Mouse (Mus musculus) brown adipose tissue, adult 24 weeks (tissue): ENCODE data around the gene Creg1. TPM values are rescaled to one million over a fixed set of nuclear protein-coding genes. Genes with fewer than 3 reads are reported as not detected.

Experiments
- H3K27ac ChIP-seq: fragments of 200-500 bp; replicated peaks from 2 replicates; pipeline ENCODE4 v1.5.1; 2012; ENCODE audit warnings: low read depth, mild to moderate bottlenecking, low read length
- H3K4me1 ChIP-seq: fragments of 200-500 bp; 2 replicates; pipeline ENCODE4 v1.6.1; 2012; ENCODE audit warnings: low read length, mixed read lengths; ENCODE audit not compliant: control insufficient read depth, insufficient read depth, insufficient read length
- H3K4me3 ChIP-seq: fragments of 200-500 bp; 2 replicates; pipeline ENCODE4 v1.5.1; 2012; ENCODE audit warnings: low read depth, mild to moderate bottlenecking, low read length, moderate library complexity; ENCODE audit not compliant: insufficient read depth
- polyA plus RNA-seq: library from polyadenylated mRNA; stranded (reverse); fragments of >200 nt; gene quantifications from 2 replicates; pipeline ENCODE4 v1.2.4, GENCODE M21; 2012; ENCODE audit not compliant: missing spikeins, insufficient read depth, insufficient read length

Gene Creg1
- polyA plus RNA-seq = 82.8 and 109 TPM in 2 replicates

DNA sequence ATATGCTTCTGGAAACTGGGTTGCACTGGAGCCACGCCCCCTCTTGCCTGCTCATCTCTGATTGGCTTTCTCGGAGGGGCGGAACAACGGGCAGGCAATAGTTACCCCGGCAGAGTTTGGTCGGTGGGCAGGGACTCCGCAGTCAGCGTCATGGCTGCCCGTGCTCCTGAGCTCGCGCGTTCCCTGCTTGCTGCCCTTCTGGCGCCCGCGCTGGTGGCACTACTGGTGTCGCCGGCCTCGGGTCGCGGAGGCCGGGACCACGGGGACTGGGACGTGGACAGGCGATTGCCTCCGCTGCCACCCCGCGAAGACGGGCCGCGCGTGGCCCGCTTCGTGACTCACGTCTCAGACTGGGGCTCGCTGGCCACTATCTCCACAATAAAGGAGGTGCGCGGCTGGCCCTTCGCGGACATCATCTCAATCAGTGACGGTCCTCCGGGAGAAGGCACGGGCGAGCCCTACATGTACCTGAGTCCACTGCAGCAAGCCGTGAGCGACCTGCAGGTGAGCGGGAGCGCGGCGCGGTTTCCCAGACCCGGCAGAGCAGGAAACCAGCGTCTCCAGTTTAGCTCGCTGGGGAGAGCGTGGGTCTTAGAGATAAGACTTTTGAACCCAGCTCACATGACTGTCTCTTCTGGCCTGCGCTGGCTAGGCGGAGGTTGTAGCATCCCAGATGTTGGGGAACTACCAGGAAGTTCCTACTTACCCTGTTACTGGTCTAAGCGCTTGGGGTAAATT, at the start of gene Creg1:
Creg1 (plus strand) TSS at position 112 of the 738 bp plus-strand sequence.
- Histone ChIP-seq H3K27ac (peak within 1 kb of the TSS; percentile 29; the same call in 1 of the 2 replicates), H3K4me1 (peaks cover 10% of the 10 kb centered on the region), H3K4me3 (peak within 1 kb of the TSS; percentile 95)

- Histone ChIP-seq H3K27ac (no peak overlapping the region), H3K4me1 (peaks cover 14% of the 10 kb centered on the region), H3K4me3 (no peak overlapping the region)
Measured at GRCm38 (mm10) chr1:165713798-165714197, 49.7 kb upstream of the Creg1 start.

- no peak overlapping the region for H3K4me3 ChIP-seq
- H3K4me1 ChIP-seq = peaks cover 12% of the 10 kb centered on the region; the same call in 1 of the 2 replicates
- no peak overlapping the region for H3K27ac ChIP-seq
Measured at GRCm38 (mm10) chr1:165716426-165716825, 47.1 kb upstream of the Creg1 start.

DNA sequence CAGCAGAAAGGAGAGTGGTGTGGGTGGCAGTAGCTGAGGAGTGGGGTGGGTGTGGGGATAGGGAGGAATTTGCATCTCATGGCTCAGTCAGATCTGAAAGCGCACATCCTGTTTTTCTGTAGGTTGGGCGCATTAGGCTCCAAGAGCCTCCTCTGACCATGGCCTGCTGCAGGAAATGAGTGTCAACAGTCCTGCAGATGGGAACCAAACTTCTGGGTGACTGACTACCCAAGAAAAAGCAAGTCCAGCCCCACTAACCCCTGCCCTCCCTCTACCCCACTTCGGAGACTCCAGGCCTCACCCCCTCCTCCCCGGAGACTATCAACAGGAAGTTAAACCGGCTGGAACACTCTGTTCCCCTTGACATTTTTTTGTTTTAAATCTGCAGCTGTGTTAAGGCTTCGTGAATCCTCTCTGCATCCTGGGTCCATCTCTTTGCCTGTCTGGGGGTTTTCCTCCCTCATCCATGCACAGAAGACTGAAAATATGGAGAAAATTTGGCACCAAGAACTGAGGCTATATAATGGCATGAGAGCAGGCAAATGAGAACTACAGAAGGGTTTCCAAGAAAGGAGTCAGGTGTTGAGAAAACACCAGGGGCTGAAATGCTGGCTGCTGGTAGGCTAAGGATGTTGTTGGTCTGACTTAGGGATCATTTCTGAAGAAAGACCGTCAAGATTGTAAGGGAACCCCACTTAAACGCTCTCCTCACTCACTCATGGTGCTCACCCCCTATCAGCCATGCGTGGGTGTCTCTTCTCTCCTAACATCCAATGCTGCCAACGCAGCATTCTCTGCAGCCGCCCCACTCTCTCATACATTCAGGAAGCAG, 45.6 kb upstream of the Creg1 start:
- Histone ChIP-seq H3K4me1 (peaks cover 12% of the 10 kb centered on the region; the same call in 1 of the 2 replicates), H3K4me3 (peak overlapping the region; percentile 10), H3K27ac (peak overlapping the region; percentile 91)

GRCm38 (mm10) chr1:165718543-165719105, 44.9 kb upstream of the Creg1 start:
- Histone ChIP-seq H3K27ac (peak overlapping the region; percentile 84), H3K4me3 (peak overlapping the region; percentile 10), H3K4me1 (peaks cover 12% of the 10 kb centered on the region; the same call in 1 of the 2 replicates)

GRCm38 (mm10) chr1:165722531-165723123, 40.9 kb upstream of the Creg1 start:
- Histone ChIP-seq H3K4me1 (peaks cover 10% of the 10 kb centered on the region), H3K4me3 (no peak overlapping the region), H3K27ac (no peak overlapping the region)

DNA sequence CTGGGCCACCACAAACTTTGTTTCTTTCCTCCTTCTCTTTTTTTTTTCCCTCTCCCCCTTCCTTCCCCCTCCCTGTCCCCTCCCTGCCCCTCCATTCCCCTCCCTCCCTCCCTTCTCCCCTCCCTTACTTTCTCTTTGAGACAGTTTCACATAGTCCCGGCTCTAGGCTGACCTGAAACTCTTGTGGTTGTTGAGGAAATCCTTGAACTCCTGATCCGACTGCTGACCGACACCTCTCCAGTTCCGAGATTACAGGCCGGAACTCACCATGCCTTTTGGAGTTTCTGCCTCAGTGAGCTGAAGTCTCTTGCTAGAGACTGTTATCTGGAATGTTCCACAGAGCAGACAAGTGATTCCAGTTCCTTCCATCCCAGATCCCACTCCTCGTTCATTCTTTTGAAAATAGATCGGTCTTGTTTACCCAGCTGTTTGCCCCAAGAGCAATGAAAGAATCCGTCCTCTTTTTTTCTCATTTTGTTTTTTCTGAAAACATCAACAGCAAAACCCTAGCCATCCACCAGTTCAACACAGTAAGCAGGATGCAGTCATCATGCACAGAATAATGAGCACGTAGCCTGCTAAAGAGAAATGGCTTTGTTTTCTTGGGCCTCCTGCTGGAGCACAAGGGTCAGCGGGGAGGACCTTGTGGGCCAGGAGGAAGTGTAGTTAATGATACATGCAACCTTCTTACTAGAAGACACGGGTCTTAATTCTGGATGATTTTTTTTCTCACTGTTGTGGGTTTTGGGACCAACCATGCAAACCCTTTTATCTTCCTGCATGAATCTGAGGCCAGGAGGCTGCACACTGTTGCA, 39.1 kb upstream of the Creg1 start:
- H3K27ac ChIP-seq = peak overlapping the region; percentile 39; the same call in 1 of the 2 replicates
- peaks cover 3% of the 10 kb centered on the region for H3K4me1 ChIP-seq
- no peak overlapping the region for H3K4me3 ChIP-seq

DNA sequence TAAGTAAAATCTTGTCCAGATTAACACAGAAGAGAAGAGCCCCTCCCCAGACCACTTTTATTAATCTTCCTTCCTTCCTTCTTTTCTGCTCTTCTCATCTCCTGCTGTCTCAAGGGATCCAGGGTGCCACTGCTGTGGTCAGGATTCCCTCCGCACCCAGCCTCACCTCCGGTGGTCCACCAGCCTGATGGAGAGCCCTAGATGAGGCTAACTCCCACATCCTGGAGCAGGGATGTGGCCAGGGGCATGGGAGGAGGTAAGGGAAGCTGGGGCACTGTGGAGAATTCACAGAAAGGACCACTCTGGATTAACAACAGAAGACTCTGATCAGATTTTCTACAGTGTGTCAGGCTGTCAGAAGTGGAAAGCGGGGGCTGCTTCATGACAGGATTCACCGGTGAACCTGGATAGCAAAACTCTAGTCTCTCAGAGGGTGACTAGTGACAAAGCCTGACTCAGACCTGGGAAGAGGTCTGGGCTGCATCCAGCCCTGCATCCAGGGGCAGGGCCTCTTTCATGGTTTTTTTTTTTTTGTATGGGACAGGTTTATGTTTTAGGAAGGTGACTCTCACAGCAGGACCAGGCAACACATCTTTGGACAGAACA, 38.4 kb upstream of the Creg1 start:
- Histone ChIP-seq H3K4me3 (no peak overlapping the region), H3K27ac (no peak overlapping the region), H3K4me1 (peaks cover 3% of the 10 kb centered on the region)

- Histone ChIP-seq H3K27ac (no peak overlapping the region), H3K4me3 (no peak overlapping the region), H3K4me1 (peaks cover 3% of the 10 kb centered on the region)
Measured at GRCm38 (mm10) chr1:165726986-165727385, 36.6 kb upstream of the Creg1 start.

DNA sequence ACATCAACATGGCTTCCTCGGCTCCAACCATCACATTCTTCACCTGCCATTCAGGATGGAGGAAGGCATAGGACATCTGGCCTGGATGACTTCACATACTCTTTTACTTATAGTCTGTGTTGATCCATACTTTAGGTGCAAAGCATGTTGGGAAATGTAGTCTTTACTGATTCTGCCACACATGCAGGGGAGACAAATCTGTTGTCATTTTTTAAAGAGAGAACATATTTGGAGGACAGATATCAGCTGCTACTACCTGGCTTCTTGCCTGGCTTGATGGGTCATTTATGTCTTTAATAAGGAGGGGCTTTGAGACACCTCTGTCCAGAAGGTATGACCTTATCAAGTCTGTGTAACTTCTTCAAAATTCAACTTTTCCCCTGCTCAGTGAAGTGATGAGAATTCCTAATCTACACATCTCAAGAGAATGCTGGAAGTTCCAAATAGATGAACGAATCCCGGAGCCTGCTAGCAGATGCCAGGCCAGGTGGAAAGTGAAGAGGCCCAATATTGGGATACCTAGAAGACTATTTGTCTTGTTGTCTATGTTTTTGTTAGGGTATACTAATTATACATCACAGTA, 35.4 kb upstream of the Creg1 start:
- Histone ChIP-seq H3K27ac (no peak overlapping the region), H3K4me1 (peaks cover 3% of the 10 kb centered on the region), H3K4me3 (no peak overlapping the region)

DNA sequence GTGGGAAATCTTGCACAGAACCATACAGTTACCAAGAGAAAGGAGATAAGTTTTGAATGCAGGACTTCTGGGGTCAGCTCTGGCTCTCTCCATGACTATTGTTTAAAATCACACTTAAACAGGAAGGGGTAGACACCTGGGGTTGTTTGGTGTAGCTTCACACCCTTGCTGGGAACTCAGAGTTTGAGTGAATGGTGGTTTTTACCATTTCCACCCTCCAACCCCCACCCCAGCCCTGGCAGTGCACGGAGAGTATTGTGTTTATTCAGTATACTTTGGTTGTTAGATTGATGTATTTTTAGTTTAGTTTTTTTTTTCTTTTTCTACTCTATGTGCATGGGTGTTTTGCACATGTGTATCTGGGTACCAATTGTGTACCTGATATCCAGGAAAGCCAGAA, 33.4 kb upstream of the Creg1 start:
- H3K4me1 ChIP-seq = no peaks in the 10 kb centered on the region
- H3K27ac ChIP-seq = no peak overlapping the region
- H3K4me3 ChIP-seq = no peak overlapping the region

GRCm38 (mm10) chr1:165731553-165731952, 32.0 kb upstream of the Creg1 start:
- Histone ChIP-seq H3K4me1 (no peaks in the 10 kb centered on the region), H3K27ac (no peak overlapping the region), H3K4me3 (no peak overlapping the region)

GRCm38 (mm10) chr1:165734840-165735239, 28.7 kb upstream of the Creg1 start:
- H3K4me3 ChIP-seq = no peak overlapping the region
- H3K27ac ChIP-seq = no peak overlapping the region
- no peaks in the 10 kb centered on the region for H3K4me1 ChIP-seq
